Mouse (Mus musculus): ENCODE measurements around the gene Dpf2.

Dpf2 gene

DNA sequence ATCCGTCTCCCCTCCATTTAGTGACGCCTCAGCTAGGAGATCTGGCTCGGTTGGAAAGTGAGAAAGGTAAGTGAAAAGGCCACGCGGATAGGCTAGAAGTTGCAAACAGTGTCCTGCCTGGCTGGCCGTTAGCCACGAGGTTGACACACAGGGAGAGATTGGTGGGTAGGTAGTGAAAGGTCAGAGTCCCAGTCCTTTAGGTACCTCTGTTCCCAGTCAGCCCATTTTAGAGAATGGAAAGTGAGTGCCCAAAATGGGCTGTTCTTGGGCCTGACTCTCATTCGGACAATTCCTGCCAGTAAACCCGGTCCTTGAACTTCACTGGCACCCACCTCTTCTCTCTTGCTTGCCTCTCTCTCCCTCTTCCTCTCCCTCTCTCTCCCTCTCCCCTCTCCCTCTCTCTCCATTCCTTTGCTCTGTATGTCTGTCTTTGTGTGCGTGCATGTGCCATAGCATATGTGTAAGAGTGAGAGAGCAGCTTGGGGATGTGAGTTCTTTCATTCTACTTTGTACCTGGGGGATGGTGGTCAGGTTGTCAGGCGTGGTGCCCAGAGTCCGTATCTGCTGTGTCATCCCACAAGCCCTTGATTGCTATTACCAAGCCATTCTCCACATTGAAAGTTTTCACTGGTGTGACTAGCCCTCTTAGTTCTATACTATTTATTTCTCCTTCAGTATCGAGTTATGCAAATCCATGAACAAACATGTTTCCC, at the start of gene Dpf2:
TSS of gene Dpf2 (minus strand) at position 4 of the 713 bp plus-strand sequence.
- no peak for DNase-seq

- DNase-seq, result no peak
Measured at GRCm38 (mm10) chr19:5957371-5957770, 44.6 kb upstream of the Dpf2 start.

DNA sequence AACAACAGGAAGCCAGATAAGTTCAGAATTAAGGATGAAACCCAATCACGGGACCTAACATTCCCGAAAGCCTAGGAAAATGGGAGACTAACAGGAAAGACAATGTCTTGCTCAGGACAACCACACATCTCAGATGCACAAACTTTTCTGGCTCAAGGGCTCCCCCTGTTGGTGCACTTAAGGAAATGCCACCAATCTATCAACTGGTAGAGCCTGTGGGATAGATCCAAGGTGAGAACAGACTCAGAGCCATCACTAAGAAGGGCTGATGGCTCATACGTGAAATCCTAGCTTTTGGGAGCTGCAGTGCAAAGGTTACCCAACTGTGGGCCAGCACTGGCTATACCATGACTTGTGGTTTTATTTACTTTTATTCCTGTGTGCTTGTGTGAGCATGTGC, 43.9 kb upstream of the Dpf2 start:
- peak; percentile 78 for DNase-seq

DNA sequence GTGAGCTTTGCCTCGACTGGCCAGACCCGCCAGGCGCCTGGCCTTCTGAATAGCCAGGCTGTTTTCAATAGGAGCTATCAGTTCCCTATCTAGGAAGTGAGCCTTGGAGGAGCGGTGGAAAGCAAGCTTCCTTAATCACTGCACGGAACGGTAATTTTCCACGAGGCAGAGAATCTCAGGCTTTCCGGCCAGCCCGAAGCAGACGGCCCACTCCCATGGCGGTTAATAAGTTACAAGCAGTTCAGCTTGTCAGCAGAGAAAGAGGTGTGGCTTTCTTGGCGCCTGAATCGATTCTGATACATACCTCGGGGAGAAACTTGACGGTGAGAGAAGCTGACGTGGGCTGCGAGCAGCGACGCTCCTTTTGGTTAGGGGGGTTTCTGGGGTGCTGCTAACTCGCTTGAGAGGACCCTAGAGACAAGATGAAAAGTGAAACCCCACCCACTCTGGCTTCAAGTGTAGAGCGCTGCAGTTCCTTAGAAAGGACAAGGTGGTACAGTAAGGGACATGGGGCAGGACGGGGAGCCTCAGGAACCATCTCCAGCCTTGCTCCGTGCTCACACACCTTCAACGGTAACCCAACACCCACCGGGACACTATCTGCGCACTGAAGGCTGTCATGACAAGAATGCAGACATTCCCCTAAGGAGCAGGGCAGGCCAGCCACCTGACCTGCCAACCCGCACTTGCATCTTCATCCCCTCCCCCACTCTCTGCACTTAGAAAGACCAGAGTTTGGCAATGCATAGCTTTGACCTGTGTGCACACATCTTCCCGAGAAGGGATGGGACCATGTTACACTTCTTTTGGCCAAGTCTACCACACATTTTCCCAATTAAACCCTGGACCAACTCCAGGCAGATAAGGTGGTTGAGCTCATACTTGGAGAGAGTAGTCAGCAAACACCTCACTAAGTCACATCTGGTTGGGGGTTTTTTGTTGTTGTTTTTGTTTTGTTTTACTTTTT, 43.2 kb upstream of the Dpf2 start:
- DNase-seq, result no peak

- no peak for DNase-seq
Measured at GRCm38 (mm10) chr19:5954936-5955335, 42.1 kb upstream of the Dpf2 start.

DNA sequence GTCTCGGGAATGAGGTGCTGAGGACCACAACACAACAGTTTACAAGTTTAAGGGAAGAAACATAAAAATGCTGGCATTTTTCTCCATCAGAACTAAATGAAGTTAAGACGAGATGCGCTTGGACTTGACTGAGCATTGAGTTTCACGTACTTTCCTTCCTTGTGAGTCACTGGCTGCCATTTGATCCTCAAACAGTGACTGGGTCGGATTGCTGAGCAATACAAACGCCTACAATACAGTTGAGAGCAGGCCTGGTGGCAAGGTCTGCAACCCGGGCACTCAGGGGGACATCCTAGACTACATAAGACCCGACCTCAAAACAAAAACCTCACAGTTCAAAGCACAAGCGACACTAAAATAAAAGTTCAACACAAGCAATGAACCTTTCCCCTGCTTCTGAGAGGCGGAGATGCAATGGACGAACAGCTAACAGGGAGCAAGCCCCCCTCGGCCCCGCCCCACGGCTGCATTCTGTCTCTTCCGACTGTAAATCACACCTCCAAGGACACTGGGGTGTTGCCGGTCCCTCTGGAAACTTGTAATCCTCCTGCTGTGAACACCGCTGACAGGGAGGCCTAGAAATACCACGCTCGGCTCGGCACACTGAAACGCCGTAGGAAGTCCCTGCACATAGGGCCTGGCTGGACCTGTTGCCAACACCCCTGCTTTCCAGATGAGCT, 41.4 kb upstream of the Dpf2 start:
- DNase-seq, result no peak

GRCm38 (mm10) chr19:5953201-5953770, 40.5 kb upstream of the Dpf2 start:
- DNase-seq, result no peak

DNA sequence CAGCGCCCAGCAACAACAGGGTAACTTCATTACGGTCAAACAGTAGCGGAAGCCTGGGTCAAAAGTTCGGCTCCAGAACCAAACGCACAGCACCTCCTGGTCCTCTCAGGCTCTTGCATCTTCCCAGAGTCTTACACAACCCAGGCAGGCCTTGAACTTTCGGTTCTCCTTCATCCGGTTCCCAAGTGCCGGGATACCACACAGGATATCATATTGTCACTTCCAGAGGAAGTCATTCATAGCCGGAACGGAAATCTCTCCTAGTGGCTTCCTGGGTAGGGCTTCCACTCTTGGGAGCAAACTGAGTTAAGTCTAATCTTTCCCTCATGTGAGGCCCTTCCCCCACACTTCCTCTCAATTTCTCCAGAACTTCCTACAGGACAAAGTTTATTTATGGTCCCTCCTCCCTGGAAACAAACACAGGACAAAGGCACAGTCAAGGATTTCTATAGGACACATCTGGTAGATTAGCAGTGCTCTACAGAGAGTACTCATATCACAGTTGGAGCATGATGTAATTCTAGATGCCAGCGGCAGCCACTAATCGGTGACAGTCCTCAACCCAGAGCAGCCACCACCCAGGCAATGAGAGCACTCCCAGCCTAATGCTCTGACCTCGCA, 39.4 kb upstream of the Dpf2 start:
- DNase-seq, result no peak

DNA sequence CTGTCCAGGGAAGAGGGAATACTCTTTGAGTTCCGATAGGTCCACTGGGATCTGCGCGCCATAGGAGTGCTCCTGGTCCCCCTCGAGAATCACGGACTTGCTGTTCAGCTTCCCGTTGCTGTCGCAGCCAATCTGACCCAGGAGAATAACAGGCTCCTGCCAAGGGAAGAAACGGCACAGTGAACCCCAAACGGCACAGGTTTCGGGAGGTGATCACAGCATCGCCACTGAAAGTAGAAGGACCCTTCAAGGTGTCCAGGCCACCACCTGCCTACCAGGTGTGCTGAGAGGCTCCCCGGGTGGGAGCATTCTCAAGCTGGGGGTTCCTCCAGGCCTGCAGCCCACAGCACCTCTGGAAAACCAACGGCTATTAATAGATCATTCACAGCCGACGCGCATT, 38.8 kb upstream of the Dpf2 start:
- no peak for DNase-seq

DNA sequence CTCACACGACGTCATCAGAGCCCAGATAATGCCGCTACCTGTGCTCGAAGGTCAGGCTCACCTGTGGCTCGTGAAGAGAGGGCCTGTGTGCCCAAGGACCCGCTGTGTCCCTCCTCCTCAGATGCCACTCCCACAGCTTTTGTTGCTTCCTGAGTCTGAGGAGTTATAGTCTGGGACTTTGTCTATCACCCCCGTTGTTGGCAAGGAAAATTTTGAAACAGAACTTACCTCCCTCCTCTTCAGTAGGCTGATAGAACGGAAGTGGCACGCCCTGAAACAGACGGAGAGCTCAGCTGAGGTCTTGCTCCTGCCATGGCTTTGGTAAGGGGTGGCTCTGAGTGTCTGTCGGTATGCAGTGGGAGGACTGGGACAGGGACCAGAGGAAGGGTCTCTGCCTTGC, 37.4 kb upstream of the Dpf2 start:
- DNase-seq, result no peak

DNA sequence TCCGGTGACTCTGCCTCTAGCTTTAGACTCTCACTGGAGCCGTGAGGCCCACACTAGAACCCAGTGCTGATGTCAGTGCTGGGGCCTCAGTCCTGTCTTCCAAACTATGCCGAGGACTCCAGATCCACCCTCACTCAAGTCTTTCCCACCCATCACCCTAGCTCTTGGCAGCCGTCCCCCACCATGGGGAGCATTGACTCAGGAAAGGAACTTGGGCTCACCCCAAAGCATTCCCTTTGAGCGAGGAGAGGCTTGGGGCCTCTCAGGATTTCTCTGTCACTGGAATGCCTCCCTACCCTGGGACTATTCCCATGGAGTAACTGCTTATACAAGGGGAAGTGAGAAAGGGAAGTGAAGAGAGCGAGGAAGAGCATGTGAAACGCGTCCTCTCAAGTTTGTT, 33.1 kb upstream of the Dpf2 start:
- no peak for DNase-seq

GRCm38 (mm10) chr19:5945027-5945426, 32.2 kb upstream of the Dpf2 start:
- peak; percentile 49 for DNase-seq

DNA sequence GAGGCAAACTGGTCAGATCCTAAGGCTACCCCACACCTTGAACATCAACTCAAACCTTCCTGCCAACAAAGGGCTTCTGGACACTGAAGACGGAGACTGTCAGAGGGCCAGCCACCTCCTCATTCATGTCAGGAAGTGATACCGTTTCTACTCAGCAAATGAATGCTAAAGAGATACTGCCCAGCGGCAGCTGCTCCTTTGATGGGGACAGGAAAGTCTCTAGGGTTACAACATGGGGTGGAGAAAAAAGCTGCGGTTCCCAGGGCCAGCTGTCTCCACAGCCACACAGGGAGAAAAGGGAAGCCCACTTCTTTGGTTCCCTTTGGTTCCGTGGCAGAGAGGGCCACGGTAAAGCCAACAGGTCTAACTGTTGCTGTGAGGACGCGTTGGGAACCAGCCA, 31.3 kb upstream of the Dpf2 start:
- DNase-seq, result no peak

- no peak for DNase-seq
Measured at GRCm38 (mm10) chr19:5943404-5943803, 30.6 kb upstream of the Dpf2 start.

DNA sequence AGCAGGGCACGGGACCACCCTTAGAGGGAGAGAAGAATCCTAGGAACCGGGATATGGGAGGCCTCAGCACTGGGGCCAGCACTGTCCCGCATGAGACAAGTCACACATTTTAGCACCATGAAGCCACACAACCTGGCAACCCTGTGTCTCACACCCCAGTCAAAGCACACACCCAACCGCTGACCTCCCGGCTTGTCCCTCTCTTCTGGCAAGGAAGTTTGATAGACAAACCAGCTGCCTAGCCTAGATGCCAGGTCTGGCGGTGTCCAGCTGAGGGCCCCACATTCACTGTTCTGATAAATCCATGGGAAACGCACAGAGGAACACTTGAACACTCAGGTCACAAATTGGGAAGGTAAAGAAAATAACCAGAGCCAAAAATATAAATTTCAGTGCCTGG, 29.8 kb upstream of the Dpf2 start:
- DNase-seq, result no peak

DNA sequence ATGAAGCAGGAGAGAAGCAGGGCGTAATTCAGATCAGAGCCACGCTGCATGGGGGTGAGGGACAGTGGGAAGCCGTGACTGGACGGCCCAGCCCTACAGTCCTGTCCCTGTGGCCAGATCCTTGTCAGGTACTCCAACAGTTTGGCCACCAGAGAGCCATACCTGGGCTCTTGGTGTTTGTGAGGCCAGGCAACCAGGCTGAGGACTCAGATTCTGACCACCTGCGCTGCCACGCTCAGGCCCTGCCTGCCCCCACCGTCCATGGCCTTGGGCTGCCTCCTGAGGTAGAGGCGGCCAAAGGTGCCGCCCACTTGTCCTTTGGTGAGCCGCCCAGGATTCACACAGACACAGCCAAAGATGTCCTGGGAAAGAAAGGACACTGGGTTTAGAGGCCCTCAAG, 27.8 kb upstream of the Dpf2 start:
- no peak for DNase-seq

DNA sequence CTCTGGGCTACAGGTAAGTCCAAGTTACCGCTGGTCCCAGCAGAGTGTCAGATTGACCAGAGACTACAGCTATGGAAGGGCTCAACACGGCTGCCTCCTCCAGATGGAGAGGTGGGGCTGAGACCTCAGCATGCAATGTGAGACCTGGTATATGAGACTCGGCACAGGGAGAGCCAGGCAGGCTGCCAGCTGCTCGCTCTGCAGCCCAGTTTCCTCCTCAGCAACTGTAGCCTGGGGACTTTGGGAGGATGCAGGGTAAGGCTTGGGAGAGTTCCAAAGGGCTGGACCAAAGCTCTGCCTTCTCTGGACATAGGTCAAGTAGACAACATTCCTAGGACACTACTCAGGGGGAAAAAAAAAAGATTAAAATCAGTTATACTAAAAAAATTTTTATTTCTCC, 27.4 kb upstream of the Dpf2 start:
- DNase-seq, result no peak

DNA sequence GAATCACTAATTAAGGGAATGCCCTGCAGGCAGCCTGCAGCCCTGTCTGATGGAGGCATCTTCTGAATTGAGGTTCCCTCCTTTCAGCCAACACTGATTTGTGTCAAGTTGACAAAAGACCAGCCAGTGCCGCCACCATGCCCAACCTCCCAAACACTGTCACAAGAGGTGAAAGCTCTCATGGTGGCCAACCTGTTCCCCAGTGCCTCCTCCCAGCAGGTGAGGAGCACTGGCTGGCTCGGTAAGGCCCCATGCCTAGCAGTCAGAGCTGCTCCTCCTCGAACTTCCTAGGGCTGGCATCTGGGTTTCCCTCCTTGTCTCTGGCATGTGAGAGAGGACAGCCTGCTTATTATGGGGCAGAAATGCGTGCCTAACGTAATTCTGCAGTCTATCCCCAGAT, 26.9 kb upstream of the Dpf2 start:
- no peak for DNase-seq

DNA sequence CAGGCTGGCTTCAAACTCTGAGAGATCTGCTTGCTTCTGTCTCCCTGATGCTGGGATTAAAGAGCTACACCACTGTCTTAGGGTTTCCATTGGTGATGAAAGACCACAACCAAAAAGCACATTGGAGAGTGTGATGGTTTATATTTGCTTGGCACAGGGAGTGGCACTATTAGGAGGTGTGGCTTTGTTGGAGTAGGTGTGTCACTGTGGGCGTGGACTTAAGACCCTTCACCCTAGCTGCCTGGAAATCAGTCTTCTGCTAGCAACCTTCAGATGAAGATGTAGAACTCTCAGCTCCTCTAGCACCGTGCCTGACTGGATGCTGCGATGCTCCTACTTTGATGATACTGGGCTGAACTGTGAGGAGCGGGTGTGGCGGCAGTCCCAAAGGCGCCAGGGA, 25.7 kb upstream of the Dpf2 start:
- DNase-seq, result no peak

DNA sequence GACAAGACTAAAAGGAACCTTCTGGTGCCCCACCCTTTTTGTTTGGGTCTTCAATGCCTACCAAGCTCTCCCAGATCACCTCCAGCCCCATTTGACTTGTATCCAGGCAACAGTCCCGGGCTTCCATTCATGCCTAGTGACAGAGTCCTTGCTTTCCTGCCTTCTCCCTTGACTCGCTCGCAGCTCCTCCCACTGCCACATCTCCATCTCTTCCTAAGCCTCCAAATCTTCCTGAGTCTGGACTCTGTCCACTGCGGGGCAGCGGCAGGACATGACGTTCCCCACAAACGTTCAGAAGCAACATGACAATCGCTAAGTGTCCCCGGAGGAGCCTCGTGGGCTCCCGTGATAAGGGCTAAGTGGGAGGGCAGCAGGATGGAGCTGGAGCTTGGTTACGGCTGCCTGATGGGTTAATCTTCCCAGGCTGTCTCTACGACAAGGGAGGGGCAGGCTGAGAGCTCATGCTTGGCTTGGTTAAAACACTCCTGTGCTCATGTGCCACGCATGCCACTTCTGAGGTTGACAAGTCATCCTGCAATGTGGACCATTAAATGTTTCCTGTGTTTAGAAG, 25.1 kb upstream of the Dpf2 start:
- no peak for DNase-seq

GRCm38 (mm10) chr19:5937095-5937835, 24.5 kb upstream of the Dpf2 start:
- DNase-seq, result no peak

GRCm38 (mm10) chr19:5935691-5936090, 22.9 kb upstream of the Dpf2 start:
- DNase-seq, result no peak

Data from right cerebral cortex, adult 18-20 months (tissue).